Mouse (Mus musculus): Measurements from ENCODE around the gene Stk40.
"Not testable (repeated sequence)": the region's sequence is repeated elsewhere in the genome, so short reads cannot be mapped to it uniquely, and the experiment has no call there.

Gene Stk40

DNA sequence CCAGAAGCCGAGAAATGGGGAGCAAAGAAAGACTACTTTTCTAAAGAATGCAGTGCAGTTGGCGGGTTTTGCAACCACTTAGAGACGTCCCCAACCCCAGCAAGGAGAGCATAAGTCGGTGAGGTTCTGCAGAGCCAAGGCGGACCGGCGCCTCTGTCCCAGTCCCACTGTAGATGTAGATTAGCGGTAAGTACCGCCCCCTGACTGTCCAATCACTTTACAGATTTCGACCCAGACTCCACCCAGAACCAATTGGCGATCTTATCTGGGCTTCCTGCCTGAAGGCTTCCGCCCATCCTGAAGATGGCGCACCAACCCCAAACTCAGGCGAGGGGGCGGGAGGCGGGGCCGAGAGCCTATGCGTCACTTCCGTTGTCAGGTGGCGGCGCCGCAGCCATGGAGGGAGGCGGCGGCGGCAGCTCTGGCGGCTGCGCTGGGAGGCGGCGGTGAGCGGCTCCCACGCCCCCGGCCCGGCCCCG is at the start of gene Stk40:
Gene Stk40, plus strand, starts transcription at position 368 of the 479 bp plus-strand sequence.
- DNase-seq (ENCODE audit: low spot score in 2 of 2): peak; percentile 97 to 98

DNA sequence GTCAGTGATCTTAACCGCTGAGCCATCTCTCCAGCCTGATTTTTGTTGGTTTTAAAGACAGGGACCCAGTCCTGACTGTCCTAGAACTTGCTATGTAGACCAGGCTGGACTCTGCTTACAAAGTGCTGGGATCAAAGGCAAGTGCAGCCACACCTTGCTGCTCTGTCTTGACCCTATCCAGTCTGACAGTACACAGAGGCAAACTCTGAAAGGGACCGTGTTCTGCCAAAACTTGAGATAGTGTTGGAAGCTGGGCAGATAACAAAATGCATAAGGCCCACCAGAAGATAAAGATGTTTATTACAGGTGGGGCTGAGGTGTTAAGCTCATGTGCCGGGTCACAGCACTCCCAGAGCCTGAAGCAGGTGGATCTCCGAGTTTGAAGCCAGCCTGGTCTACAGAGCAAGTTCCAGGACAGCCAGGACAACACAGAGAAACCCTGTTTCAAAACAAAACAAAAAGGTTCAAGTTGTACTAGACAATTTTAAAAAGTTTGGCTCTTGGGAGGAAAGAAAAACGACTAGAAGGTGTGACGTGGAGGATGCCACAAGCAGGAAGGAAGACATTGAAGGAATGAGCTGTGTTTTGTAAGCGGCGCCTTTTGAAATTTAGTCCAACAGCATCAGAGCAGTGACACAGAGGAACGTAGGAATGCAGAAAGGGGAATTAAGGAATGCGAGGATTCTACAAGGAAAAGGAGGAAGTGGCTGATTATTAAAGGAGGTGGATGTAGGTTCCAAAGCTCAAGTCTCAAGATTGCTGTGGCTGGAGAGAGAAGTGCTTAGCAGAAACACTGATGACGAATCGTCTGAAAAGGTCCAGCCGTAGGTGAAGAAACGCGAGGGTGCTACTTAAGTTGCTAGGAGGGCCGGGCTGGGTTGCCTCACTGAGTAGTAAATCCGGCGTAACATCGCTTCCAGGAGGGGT is 46.3 kb upstream of the Stk40 start:
- no peak for DNase-seq (ENCODE audit: low spot score in 2 of 2)

GRCm38 (mm10) chr4:126058134-126058996 is 45.4 kb upstream of the Stk40 start, which contains the start of gene Oscp1:
Gene Oscp1 (plus strand): TSS chr4:126058565.
- DNase-seq (ENCODE audit: low spot score in 2 of 2): peak; percentile 97 to 98

DNA sequence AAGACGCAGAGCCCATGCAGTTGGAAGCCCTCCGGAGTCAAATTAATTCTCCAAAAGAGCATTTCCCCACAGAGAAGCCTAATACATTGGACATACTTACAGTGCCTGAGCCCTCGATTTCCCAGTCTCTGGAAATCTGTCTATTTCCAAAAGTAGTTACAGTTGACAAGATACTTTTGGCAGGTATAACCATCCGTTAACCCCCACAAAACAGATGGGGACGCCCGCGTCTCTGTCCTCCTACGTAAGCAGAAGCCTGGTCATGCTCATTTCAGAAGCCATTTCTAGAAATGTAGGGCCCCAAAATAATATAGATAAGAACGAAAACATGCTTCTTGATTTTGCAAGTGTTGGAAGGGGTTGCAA is 44.8 kb upstream of the Stk40 start:
- peak; percentile 72 to 85 for DNase-seq (ENCODE audit: low spot score in 2 of 2)

GRCm38 (mm10) chr4:126062856-126063255 is 40.9 kb upstream of the Stk40 start:
- DNase-seq (ENCODE audit: low spot score in 2 of 2): no peak

GRCm38 (mm10) chr4:126065241-126065640 is 38.5 kb upstream of the Stk40 start:
- DNase-seq (ENCODE audit: low spot score in 2 of 2): peak; percentile 62 to 67

DNA sequence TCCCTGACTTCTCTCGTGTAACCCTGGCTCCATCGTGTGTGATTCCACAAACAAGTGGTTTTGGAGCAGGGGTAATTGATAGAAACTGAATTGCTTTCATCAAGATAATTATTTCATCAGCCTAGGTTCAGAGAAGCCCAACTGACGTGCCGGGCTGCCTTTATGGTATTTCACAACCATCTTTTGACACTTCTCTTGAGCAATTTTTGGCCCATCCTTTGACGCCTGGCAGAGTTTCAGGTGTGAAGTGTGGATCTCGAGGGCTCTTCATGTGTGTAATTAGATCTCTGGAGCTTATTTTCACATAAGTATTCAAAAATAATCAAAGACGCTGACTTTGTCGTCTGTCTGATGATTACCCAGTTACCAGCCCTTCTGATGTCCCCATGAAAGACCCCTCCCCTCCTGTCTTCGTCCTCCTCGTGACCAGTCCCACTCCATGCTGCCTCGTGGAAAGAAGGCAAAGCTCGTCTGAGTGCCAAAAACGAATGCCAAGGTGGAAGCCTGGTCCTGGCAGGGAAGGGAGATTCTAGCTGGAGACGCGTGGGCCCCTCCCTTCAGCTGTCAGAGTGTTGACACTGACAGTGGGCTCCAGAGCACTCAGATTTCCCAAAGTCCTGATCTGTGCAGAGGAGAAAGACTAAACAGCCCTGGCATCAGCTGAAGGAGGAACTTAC is 36.2 kb upstream of the Stk40 start:
- DNase-seq (ENCODE audit: low spot score in 2 of 2): no peak

GRCm38 (mm10) chr4:126068842-126069241 is 34.9 kb upstream of the Stk40 start:
- DNase-seq (ENCODE audit: low spot score in 2 of 2): no peak

- no peak for DNase-seq (ENCODE audit: low spot score in 2 of 2)
Observed at GRCm38 (mm10) chr4:126077833-126078232, 25.9 kb upstream of the Stk40 start.

- no peak for DNase-seq (ENCODE audit: low spot score in 2 of 2)
Observed at GRCm38 (mm10) chr4:126079266-126079665, 24.5 kb upstream of the Stk40 start.

DNA sequence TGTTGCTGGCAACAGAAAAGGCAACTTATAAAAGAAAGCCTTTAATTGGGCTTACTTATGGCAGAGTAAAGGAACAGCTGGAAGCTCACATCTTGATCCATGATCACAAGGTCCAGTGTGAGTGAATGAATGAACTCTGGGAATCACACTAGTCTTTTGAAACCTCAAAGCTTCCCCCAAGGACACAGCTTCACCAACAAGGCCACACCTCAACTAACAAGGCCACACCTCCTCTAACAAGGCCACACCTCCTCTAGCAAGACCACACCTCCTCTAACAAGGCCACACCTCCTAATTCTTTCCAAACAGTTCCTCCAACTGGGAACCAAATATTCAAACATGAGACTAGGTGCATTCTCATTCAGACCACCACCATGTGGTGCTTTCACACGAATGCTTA is 22.2 kb upstream of the Stk40 start:
- DNase-seq (ENCODE audit: low spot score in 2 of 2): no peak

DNA sequence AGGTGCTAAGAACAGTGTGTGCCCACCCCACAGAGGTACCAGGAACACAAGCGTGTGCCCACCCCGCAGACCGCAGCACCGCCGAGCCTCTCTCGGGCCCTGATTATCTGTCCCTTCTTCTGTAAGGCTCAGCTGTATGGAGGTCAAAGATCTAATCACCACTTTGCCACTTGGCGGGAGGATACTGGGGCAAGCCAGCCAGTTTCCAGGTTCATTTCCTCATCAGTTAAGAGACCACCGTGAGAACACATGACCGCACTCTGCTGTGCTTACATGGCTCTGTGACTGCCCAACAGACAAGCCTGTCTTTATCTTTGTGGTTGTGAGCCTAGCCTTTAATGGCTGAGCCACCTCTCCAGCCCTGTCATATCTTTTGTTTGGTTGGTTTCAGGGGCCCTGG is 20.7 kb upstream of the Stk40 start:
- no peak for DNase-seq (ENCODE audit: low spot score in 2 of 2)

DNA sequence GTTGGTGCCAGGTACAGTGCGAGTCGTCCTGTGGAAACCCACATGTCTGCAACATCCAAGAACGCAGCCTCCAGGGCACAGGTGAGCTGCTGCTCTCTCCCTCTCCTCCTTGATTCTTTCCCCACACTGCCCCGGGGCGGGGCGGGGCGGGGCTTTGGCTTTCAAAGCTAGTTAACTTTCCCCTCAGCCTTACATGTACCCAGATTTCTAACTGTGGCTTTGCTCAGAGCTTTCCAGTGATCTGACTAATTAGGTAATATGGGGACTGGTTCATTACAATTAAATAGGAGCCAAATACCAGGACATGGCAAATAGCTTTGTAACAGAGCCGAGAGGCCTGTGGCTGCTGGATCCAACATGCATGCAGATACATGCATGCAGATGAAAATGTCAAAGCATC is 19.4 kb upstream of the Stk40 start:
- DNase-seq (ENCODE audit: low spot score in 2 of 2): no peak

GRCm38 (mm10) chr4:126085996-126086576 is 17.7 kb upstream of the Stk40 start:
- peak; percentile 82 to 86 for DNase-seq (ENCODE audit: low spot score in 2 of 2)

GRCm38 (mm10) chr4:126090101-126090847 is 13.5 kb upstream of the Stk40 start:
- no peak for DNase-seq (ENCODE audit: low spot score in 2 of 2)

DNA sequence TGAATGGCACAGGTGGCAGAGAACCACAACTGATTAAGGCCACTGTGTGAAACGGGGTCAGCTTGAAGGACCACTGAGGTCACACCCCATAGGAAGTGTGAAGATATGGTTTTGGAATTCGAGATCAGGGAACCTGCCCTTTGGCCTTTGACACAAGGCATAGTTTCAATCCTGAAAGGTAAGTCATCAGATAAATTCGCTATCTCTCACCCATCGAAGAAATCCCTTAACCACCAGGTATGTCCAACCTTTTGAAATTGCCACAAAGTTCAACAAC is 13.0 kb upstream of the Stk40 start:
- DNase-seq (ENCODE audit: low spot score in 2 of 2): no peak

DNA sequence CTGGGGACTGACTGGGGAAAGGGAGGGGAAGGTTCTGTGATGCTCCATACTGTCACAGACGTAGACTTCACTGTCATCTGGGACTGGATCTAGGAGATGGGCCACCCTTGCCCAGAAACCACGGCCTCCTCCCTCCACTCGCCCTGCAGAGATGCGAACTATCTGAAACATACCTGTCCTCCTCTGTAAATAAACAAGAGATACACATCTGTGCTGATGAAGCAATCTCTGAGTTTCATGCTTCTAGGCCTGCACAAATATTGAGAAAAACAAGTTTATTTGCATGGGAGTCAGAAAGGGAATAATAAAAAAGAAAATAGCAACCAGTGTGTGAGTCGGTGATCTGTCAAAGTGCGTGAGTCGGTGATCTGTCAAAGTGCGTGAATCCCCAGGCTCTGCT is 11.9 kb upstream of the Stk40 start:
- DNase-seq (ENCODE audit: low spot score in 2 of 2): no peak

GRCm38 (mm10) chr4:126095622-126096430 is 7.9 kb upstream of the Stk40 start:
- not testable (repeated sequence) for DNase-seq (ENCODE audit: low spot score in 2 of 2)

- DNase-seq (ENCODE audit: low spot score in 2 of 2): peak; percentile 98 to 99
Observed at GRCm38 (mm10) chr4:126096464-126097111, 7.2 kb upstream of the Stk40 start, which contains the start of gene Lsm10. Gene Lsm10 (plus strand): TSS chr4:126096623.
